Mouse (Mus musculus): ENCODE measurements around the gene 4933409G03Rik. TPM values are rescaled to one million over a fixed set of nuclear protein-coding genes. Genes with fewer than 3 reads are reported as not detected.

The 4933409G03Rik gene
- polyA plus RNA-seq, 1 experiment from 2014 or later = not detected

Other genes starting within 250 kb of the 4933409G03Rik start
- 15.3 and 18.3 TPM in 2 replicates for gene Stk39, start 110.1 kb upstream of the 4933409G03Rik start, polyA plus RNA-seq (2014; fragmentation: Nextera tagmentation; extraction: Ambion mirVana)
- gene 4932414N04Rik, start 74.1 kb downstream of the 4933409G03Rik start, polyA plus RNA-seq (2014; fragmentation: Nextera tagmentation; extraction: Ambion mirVana) = not detected in 2 replicates

Measured in intestine, embryonic 14.5 days (tissue).